Mouse (Mus musculus) cerebellum, postnatal 14 days (tissue): Measurements from ENCODE around the gene Scd4.
"Not testable (repeated sequence)": the region's sequence is repeated elsewhere in the genome, so short reads cannot be mapped to it uniquely, and the experiment has no call there.

Experiments used
- DNase-seq, 2 experiments: peaks; one replicate each; pipeline ENCODE4 v3.0.0; 2021; ENCODE audit warnings: mixed read lengths in 2 of 2

The Scd4 gene

DNA sequence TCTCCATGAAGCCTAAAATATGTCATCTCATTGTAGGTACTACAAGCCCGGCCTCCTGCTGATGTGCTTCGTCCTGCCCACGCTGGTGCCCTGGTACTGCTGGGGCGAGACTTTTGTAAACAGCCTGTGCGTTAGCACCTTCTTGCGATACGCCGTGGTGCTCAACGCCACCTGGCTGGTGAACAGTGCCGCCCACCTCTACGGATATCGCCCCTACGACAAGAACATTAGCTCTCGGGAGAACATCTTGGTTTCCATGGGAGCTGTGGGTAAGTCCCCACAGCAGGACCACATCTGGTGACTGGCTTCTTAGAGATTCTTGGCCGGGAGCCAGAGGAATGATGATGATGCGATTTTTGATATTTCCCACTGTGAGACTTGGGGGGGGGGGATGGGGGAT lies 31.7 kb upstream of the Scd4 start:
- DNase-seq = no peak

DNA sequence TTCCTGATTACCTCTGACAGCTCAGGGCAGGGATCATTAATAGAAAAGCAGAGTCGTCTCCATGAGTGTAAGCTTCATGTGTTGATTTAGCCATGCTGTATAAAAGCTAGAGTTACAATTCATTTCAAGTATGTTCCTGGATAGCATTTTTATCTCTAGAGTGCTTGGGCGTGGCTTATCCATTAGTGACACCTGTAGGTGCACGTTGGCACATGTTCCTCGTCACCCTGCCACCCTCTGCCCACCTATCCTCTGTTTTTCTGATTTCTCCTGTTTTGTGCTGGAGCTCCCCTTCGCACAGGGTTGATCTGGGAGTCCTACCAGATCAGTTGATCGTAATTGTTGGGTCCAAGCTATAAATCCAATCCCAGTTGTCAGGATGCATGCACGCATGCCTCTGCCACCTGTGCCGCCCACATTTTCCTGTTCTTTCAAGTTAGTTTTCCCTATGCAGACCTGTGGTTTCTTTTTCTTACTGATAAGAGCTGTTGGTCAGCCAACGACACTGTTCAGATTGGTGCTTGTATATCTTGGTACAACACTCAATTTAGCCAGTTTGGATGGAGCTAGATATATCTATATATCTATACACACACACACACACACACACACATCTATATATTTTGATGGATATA lies 31.1 kb upstream of the Scd4 start:
- no peak for DNase-seq

DNA sequence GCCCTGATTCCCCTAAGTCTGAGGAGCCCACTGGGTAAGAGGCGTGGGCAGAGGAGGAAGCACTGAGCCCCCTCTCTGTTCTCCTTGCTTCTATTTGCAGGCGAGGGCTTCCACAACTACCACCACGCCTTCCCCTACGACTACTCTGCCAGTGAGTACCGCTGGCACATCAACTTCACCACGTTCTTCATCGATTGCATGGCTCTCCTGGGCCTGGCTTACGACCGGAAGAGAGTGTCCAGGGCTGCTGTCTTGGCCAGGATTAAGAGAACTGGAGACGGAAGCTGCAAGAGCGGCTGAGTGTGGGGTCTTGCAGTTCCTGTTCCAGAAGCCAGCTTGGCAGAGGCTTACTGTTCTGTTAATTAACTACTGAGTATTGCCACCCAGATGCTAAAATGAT lies 30.0 kb upstream of the Scd4 start:
- peak in 1 of 2 experiments; percentile 11 for DNase-seq

DNA sequence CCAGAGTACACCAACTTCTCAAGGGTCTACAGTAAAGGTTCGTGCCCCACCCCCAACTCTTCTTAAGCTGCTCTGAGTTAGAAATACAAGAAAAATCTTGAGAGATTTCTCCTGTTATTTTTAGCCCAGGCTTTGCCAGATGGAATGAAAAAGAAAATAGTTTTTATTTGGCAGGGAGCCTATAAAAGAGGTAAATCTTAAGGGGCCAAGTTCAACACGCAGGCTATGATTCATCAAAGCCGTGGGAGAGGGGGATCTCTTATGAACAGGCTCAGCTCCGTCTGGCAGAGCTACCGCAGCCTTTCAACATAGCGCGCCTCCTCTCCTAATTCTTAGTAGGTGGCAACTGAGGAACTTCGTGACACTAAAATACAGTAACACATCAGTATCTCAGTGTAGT lies 29.4 kb upstream of the Scd4 start:
- DNase-seq = peak in 1 of 2 experiments; percentile 2

DNA sequence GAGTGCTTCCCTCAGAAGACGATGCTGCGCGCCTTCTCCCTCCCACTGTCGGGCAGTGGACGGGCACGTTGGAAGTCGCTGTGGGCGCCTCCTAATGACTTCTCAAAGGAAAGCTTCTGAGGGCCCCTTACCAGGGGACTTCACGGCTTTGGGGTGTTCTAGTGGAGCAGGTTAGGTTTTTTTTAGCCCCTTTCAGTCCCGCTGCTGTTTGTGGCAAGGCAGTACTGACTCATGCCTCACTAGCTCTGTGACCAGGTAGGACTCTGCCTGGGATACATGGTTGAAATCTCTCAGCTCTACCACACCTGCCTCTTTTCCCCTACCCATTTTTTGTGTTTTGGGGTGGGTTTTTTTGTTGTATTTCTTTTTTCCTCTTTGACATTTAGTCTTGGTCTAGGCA lies 28.5 kb upstream of the Scd4 start:
- DNase-seq = peak in 1 of 2 experiments; percentile 5

DNA sequence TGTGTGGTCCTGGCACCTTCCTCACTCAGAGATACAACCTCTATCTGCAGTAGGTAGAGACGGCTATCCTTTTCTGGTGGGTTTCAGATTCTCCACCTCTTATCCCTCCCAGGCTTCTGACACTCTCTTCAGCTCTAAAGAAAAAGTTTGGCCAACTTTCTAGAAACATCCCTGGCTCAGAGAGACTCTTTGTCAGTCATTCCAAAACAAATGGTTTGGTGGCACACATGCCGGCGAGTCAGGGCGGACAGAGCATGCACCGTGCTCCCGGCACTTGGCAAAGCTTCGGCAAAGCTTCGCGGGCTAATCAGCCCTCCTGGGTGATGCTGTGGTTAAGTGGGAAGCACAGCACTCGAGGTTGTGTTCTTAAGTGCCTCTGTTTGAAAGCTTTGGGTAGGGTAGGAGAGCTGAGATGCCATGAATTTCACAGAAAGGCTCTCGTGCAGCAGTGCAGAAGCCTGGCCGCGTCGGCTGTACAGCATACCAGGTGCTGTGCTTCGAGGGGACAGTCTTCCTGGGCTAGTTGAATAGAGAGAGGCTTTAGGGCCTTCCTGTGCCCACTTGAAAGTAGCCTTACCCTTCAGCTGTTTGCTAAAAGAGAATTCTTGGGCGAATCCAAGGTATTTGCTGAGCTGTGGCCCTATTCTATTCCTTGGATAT lies 27.9 kb upstream of the Scd4 start:
- DNase-seq = peak in 1 of 2 experiments; percentile 4

DNA sequence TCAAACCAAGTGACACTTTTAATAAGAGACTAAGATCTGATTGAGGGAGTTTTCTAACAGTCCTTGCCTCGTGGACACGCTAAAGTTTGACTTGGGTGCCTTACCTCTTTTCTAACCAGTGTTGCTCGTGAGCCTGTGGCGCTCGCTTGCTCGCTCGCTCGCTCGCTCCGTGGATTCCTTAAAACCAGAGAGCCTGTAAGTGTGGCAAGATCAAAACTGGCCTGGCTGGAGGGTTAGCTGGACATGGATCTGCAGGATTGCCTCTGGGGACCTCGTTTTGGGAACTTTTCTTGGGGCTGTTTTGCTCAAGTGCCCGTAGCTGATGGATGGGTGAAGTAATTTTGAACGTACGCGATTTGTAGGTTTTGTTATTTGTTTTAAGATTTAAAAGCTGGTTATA lies 27.2 kb upstream of the Scd4 start:
- DNase-seq = peak in 1 of 2 experiments; percentile 2

DNA sequence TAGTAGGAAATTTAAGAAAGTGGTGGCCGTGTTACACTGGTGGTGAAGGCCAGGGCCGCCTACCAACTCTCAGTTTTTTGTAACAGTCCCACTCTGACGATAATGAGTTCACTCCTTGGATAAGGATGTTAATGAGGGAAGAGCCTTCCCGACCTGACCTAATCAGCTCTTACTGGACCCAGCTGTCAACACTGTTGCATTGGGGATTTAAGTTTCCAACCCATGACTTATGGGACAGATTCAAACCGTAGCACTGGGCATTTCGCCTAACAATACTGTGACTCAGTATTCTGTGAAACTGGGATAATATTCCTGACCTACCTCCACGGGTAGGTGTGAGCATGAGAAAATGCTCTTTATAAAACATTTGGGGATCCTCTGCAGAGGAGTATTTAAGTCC lies 26.7 kb upstream of the Scd4 start:
- peak in 1 of 2 experiments; percentile 14 for DNase-seq

DNA sequence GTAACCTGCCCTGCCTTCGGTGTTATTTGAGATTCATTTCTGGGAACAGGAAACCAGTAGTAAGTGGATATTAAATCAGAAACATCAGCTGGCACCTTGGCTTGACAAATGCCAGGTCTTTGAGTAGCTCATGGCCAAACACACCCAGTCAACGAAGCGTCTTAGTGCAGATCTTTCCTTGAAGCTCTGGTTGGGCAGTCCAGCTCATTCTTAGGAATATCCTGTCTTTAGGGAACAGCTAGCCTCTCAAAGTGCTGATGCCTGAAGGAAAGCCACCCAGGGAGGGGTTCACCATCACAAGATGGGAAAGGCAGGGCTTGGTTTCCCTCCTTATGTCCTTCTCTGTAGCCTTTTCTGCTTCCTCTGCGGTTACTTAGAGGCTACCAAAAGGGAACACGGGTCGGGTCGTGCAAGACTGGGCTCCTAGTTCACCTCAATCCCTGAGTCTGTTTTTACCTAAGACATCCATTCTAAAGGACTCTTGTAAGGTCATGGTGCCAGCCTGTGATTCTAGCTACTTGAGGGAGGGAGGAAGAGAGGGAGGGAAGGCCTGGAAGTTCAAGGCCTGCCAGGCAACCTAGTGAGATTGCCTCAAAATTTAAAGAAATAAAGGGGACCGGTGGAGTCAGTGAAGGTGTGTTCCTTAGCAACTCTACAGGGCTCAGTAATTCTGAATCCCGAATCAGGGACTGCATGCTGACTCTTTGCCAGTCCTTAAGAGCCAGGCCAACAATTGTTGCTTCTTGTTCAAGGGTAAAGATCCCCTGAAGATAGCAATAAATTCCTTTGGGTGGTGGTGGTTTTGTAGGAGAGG lies 25.6 kb upstream of the Scd4 start:
- DNase-seq = no peak

DNA sequence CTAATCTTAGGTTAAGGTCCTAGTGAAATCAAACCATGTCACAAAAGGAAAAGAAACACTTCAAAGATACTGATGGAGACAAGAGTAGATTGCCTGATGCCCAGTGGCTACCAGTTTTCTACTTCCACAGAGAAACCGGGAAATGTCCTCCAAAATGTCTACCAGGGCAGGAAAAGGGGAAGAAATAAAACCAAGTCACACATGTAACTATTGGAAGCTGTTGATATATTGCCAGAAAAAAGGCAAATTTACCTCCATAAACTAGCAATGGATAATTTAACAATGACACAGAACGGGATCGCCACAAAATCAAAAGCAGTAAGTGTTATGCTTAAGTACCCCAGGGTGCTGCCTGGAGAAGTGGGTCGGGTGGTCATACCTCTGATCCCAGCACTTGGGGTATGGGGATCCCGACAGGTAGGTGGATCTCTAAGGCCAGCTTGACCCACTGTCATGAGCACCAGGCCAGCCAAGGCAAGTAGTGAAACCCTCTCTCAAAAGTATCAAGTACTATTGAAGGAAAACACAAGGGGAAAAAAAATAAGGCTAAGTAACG lies 24.9 kb upstream of the Scd4 start:
- DNase-seq = no peak

DNA sequence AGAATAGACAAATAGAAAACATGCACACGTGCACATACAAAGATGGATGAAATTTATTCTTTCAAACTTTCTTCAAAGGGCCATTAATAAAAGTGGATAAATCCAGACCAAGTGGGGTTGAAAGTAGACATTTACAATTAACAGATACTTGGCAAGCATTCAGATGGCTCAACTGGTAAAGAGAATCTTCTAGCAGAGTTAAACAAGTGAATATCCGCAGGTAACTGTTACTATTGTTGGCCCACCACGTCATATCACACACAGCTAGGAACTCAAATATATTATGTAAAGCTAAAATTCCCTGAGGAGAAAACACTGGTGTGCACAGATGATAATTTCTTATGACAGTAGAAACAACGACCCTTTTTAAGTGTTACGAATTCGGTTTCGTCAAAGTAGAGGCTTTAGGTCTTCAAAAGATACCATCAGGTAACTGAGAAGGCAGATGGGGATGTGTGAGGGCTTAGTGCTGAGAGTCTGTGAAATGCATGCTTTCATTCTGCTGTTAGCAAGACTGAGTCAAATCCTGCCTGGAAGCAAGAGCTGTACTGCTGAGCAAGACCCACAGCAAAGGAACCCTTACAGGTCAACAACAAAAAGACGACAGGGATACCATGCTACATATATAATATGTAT lies 24.2 kb upstream of the Scd4 start:
- DNase-seq = no peak

DNA sequence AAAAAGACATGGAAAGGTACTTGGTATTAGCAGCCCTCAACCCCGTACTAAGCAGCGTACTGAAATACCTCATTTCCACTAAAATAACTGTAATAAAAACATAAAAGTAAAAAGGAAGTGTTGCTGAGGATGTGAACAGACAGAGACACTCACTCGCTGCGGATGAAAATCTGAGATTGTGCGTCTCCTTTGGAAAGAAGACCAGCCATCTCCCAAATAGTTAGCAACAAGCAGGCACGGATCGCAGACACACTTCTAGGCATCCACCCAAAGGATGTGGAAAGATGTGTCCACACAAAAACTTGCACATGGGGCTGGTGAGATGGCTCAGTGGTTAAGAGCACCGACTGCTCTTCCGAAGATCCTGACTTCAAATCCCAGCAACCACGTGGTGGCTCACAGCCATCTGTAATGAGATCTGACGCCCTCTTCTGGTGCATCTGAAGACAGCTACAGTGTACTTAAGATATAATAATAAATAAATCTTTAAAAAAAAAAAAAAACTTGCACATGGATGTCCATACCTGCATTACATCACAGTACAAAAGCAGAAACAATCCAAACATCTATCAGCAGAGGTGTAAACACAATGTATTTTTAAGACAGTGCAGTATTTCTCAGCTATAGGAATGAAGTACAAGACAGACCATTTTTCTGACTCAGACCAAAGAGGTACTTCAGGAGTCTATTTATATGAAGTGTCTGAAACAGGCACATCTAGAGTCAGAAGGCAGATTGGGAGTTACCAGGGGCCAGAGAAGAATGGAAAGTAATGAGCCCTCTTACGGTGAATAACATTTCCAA lies 23.3 kb upstream of the Scd4 start:
- no peak for DNase-seq

DNA sequence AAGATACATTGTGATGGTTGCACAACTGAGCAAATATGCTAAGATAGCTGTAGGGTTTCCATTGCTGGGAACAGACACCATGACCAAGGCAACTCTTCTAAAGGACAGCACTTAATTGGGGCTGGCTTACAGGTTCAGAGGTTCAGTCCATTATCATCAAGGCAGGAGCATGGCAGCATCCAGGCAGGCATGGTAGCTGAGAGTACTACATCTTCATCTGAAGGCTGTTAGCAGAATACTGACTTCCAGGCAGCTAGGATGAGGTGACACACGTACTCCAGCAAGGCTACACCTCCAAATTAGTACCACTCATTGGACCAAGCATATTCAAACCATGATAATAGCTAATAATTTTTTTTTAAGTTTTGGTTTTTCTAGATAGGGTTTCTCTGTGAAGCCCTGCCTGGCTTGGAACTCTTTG lies 22.7 kb upstream of the Scd4 start:
- DNase-seq = not testable (repeated sequence)

DNA sequence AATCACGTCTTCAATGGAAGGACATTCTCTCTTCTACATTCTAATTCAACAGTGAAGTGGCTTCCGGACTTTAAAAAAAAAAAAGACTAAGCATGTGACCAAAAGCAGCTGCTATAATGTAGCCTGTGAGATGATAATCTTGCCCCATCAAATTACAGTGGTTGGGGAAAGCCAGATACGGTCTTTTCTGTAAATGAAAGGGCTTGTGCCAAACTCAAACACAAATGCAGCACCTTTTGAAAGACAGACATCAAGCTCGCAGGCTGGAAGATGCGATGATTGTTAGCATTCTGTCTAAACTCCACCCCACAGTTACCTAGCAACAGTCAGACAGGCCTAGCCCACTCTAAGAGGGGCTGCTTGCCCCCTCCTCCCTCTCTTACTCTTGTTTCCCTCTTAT lies 22.1 kb upstream of the Scd4 start:
- peak in 1 of 2 experiments; percentile 0 for DNase-seq

DNA sequence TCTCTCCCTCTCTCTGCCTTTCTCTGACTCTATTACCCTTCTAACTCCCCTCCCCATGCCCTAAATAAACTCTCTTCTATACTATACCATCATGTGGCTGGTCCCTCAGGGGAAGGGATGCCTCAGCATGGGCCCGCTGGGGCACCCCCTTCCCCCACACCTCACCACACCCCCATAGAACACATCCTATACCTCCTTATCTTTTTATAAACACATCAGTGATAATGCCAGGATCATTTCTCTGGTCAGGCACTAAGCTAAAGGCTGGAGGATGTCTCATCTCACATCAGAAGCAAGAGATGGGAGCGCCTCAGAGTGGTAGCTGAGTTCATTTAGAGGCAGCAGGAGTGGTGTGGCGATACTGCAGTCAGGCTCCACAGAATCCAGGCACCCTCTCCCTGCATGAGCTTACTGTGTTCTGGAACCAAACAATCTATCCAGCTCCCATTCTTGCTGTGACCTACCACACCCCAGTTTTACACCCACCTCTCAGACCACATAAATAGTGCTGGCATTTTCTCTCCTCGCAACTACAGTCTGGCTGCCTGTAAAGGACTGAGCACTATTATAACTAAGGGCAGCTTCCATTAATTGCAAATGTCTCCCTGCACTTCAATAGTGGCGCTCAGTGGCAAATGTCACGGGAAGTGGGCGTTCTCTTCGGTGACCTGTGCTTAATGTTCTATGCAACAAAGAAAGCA lies 21.4 kb upstream of the Scd4 start:
- peak in 1 of 2 experiments; percentile 2 for DNase-seq

DNA sequence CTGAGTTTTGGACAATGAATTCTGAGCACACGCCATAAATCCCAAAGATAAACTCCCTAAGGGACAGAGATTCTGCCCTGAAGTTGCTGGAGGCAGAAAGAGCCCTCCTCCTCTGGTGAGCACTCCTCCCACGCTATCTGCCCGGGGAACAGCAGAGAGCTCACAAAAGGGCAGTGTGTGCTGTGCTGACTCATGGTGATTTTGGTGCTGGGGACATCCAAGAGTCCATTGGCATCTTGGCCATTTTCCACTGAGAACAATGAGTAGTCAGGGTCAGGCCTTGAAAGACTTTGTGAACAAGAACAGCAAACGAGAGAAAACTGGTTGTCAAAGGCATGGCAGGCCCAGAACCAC lies 20.9 kb upstream of the Scd4 start:
- DNase-seq = peak in 1 of 2 experiments; percentile 12

DNA sequence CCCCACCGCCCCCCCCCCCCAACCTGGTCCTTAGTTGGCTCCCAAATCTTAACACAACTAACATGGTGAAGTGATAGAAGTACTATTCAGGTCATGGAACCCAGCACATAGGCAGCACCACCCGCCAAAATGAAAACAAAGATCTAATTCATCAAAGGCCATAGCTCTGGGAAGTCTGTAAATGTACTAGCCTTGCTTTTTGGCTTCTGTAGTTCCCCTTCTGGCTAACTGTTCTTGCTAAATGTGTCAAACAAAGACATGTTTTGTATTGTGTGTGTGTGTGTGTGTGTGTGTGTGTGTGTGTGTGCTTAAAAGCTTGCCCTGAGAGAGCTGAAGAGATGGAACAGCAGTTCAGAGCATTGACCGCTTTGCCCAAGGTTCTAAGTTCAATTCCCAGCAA lies 19.8 kb upstream of the Scd4 start:
- peak in 1 of 2 experiments; percentile 2 for DNase-seq

DNA sequence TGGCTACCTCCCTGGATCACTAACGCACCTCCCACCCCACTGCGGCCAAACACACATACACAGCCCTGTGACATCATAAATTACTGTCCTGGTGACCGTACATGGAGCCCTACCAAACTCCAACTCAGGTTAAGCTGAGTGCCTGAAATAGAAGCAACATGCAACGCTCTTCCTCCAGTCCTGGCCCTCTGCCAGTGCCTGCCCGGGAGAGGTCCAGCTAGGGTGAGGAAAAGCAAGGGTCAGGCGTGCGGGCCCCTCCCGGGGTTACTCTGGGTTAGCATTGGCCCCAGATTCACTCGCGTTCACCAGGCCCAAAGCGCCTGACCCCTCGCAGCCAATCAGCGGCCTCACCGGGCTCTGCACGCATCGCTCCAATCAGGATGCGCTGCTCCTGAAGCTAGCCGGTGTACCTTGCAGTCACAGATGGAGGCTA lies 18.5 kb upstream of the Scd4 start:
- peak; percentile 91 to 92 for DNase-seq

DNA sequence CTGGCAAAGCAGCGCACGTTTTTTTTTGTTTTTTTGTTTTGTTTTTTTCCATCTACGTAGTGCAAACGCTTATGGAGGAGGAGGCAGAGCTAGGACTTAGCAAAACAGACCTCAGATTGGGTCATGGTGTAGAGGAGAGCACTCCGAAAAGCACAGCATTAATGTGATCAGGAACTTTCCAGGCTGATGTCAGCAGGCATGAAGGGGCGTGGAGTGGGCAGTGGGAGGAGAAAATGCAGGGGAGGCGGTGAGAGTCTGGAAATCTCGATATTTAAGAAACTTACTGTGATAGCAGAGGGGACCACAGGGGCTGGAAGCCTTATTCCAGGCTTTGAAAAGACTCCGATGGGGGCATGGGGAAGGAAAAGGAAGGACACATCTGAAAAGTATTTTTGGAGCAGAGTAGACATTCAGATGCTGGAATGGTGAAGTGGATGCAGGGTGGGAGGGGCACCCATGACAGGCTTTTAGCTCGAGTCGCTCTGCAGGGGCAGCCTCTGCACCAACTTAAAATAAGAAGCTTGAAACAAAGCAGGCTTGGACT lies 17.9 kb upstream of the Scd4 start:
- DNase-seq = peak in 1 of 2 experiments; percentile 52

DNA sequence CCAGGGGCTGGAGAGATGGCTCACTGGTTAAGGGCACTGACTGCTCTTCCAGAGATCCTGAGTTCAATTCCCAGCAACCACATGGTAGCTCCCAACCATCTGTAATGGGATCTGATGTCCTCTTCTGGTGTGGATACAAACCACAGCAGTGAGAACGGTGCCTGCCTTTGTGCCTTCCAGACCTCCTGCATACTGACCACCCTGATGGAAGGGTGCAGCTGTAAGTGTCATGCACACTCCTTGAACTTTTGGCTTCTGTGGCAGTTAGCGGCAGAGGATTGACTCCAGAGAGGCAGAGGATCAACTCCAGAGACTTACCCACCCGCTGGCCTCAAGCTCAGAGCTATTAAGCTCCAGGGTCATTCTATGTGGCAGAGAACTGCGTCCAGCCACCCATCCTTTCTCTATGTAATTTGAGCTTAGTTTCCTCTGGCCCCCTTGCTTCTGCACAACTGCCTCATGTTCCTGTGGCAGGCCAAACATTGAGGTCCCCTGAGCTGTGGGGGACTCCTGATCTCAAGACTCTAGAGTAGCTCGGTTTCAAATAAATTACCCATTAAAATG lies 16.1 kb upstream of the Scd4 start:
- no peak for DNase-seq

DNA sequence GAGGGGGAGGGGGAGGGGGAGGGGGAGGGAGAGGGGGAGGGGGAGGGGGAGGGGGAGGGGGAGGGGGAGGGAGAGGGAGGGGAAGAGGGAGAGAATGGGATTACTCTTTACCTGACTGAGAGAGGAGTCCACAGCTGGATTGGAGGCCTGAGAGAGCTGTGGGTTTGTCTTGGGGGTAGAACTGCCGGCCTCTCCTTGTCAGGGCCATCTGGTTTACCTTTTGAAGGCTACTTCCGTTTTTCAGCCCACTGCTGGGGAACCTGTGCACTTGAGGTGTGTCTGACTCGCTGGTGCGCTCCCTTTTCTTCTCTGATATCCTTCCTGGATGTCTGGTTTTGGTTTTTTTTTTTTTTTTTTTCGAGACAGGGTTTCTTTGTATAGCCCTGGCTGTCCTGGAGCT lies 15.5 kb upstream of the Scd4 start:
- no peak for DNase-seq
